ENCODE assay signal across 8 mouse cellular contexts in the genomic region with DNA sequence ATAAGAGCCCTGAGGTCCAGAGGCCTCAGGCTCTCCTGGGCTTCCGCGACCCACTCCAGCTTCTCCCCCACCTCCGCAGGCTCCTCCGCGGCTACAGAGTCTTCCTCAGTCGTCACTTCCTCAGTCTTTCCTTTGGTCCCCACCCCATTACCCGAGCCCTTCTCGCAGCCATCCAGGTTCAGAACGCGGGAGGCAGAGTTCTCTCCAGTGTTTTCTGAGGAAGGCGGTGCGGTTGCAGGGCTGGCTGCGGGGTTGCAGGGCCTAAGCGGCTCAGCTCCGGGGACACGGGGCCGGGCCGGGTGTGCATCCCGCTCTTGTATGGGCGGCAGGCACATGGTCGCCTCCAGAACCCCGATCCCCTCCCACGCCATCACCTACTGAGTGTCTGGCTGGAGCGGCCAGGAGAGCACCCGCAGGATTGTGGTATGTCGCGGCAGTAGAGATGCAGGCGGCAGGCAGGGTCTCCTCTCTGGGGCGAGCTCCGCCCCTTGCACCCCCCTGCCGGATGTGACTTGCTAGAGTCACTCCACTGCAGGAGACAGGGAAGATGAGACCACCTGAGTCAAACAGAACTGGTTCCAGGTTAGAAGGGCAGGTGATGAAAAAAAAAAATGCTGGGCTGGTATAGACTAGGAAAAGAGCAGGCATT. TPM values are rescaled to one million over a fixed set of nuclear protein-coding genes. Genes with fewer than 3 reads are reported as not detected.
DNase-seq lines count a peak whose midpoint lies in the region; ATAC-seq and TF ChIP-seq lines count a peak whose summit lies in the region.

A gene (minus strand): TSS at position 496 of the 649 bp plus-strand sequence.

- ATAC-seq in CD4-positive, CD25-positive, alpha-beta regulatory T cell, adult 4 months, result peak; percentile 86
- peak; percentile 72 for ATAC-seq in lung, postnatal 0 days

- peak within 1 kb of the TSS; percentile 36 for H3K4me3 ChIP-seq in embryonic fibroblast, embryonic 13.5 days (ENCODE audit: insufficient read depth, low read length)
- H3K4me3 ChIP-seq in lung, postnatal 0 days (ENCODE audit: low read depth, low read length), result peak within 1 kb of the TSS; percentile 46

- no peaks in the 10 kb centered on the region for H3K27me3 ChIP-seq in lung, postnatal 0 days (replicated peaks; ENCODE audit: insufficient read depth, low read length)

- H3K9ac ChIP-seq in lung, postnatal 0 days (replicated peaks; ENCODE audit: low read depth), result peak within 1 kb of the TSS; percentile 71

- no peak within 1 kb of the TSS for H3K27ac ChIP-seq in embryonic fibroblast, embryonic 13.5 days (ENCODE audit: insufficient read depth, low read length)
- H3K27ac ChIP-seq in lung, postnatal 0 days (ENCODE audit: low read length), result no peak within 1 kb of the TSS

- TF ChIP-seq EP300 in lung, postnatal 0 days (IDR thresholded peaks at IDR 0.05), result no peak

- intact Hi-C loops in heart, postnatal 10 days (cut with DNase I), result no loop called here

- H3K9me3 ChIP-seq in lung, postnatal 0 days (ENCODE audit: low read length), result no peaks in the 10 kb centered on the region

- WGBS in lung, postnatal 0 days, result 2% methylated on average over 31 of the region's 31 CpGs

- no peaks in the 10 kb centered on the region for H3K4me1 ChIP-seq in embryonic fibroblast, embryonic 13.5 days (ENCODE audit: control insufficient read depth, insufficient read depth, low read length)
- H3K4me1 ChIP-seq in lung, postnatal 0 days (ENCODE audit: insufficient read depth, low read depth, low read length), result no peaks in the 10 kb centered on the region

- peak; percentile 44 for TF ChIP-seq POLR2A in embryonic fibroblast, embryonic 13.5 days (IDR thresholded peaks at IDR 0.05; ENCODE audit: low read depth, low read length)

- peak within 1 kb of the TSS; percentile 80 for H3K4me2 ChIP-seq in lung, postnatal 0 days (replicated peaks; ENCODE audit: low read depth, low read length)

- peaks cover 8% of the 10 kb centered on the region for H3K36me3 ChIP-seq in lung, postnatal 0 days (ENCODE audit: insufficient read depth, low read length)

- DNase-seq in adrenal gland, postnatal 36 days, result peak; percentile 33 to 60
- peak; percentile 38 to 51 for DNase-seq in heart, postnatal 10 days
- peak; percentile 49 to 58 for DNase-seq in layer of hippocampus, postnatal 25 days (ENCODE audit: extremely low spot score in 1 of 2, low spot score in 1 of 2)
- DNase-seq in lung, postnatal 0 days (ENCODE audit: low spot score), result peak; percentile 37
- peak; percentile 65 for DNase-seq in retina, embryonic 14.5 days (ENCODE audit: low spot score)
- DNase-seq in urinary bladder, postnatal 36 days (ENCODE audit: low spot score in 2 of 2), result no peak

- TF ChIP-seq CTCF in embryonic fibroblast, embryonic 13.5 days (IDR thresholded peaks at IDR 0.05; ENCODE audit: borderline replicate concordance, insufficient read depth, low read length), result no peak
- TF ChIP-seq CTCF in lung, postnatal 0 days (IDR thresholded peaks at IDR 0.05), result no peak

RNA-seq across cellular contexts. Expression of the gene that starts here (rescaled TPM):
- 10 to 100 TPM; 23.8 to 25.2 TPM for polyA plus RNA-seq in CD4-positive, CD25-positive, alpha-beta regulatory T cell, adult 4 months (2017; shearing (Covaris generic))
- total RNA-seq in adrenal gland, postnatal 36 days (2021), result 1 to 10 TPM; 2.6 to 2.8 TPM
- 4.7 and 5.3 TPM in 2 replicates for polyA plus RNA-seq in embryonic fibroblast, embryonic 13.5 days (2011; ENCODE audit: insufficient read length, low read depth, missing spikeins)
- 1 to 10 TPM; 3.0 to 3.2 TPM for total RNA-seq in heart, postnatal 10 days (2021)
- 10 to 100 TPM; 22.0 to 26.2 TPM for total RNA-seq in layer of hippocampus, postnatal 25 days (2021)
- polyA plus RNA-seq in lung, postnatal 0 days (2015; fragmentation: Nextera tagmentation; extraction: Ambion mirVana), result 4.7 and 5.5 TPM in 2 replicates

Comparison
In these comparisons a context has a peak if more than half of its experiments do, and no peak if none do; other contexts are left out.
1. RNA of the gene that starts here (total RNA-seq): 22.0 to 26.2 TPM in layer of hippocampus, postnatal 25 days; 3.0 to 3.2 TPM in heart, postnatal 10 days and 2.6 to 2.8 TPM in adrenal gland, postnatal 36 days; every median in the first group is over 4 times any median in the second.
2. DNase-seq: peak in adrenal gland, postnatal 36 days (2 of 2), heart, postnatal 10 days (2 of 2), layer of hippocampus, postnatal 25 days (2 of 2), lung, postnatal 0 days (single experiment) and retina, embryonic 14.5 days (single experiment); none in urinary bladder, postnatal 36 days (0 of 2).